Mouse (Mus musculus): ENCODE data around the gene Eif2b4.

The Eif2b4 gene

GRCm38 (mm10) chr5:31162462-31162861 lies 30.8 kb downstream of the Eif2b4 start:
- no peak for TF ChIP-seq CTCF (conservative IDR thresholded peaks at IDR 0.05; ENCODE audit: low read length)
- TF ChIP-seq POU5F1 (IDR thresholded peaks at IDR 0.05; ENCODE audit: borderline replicate concordance, low read length): no peak
- no peak for TF ChIP-seq NANOG (IDR thresholded peaks at IDR 0.05; ENCODE audit: borderline replicate concordance, low read length)
- Histone ChIP-seq H3K36me3 (ENCODE audit: insufficient read depth, low read length) (peaks cover 100% of the 10 kb centered on the region), H3K4me1 (replicated peaks; ENCODE audit: low read depth, low read length) (peaks cover 14% of the 10 kb centered on the region; the same call in 1 of the 2 replicates), H3K4me3 (replicated peaks; ENCODE audit: low read length) (no peak overlapping the region), H3K27me3 (ENCODE audit: insufficient read depth, low read length) (no peaks in the 10 kb centered on the region), H3K9me3 (ENCODE audit: low read length) (no peaks in the 10 kb centered on the region)

- Histone ChIP-seq H3K4me1 (replicated peaks; ENCODE audit: low read depth, low read length) (peaks cover 46% of the 10 kb centered on the region), H3K9me3 (ENCODE audit: low read length) (no peaks in the 10 kb centered on the region), H3K36me3 (ENCODE audit: insufficient read depth, low read length) (peaks cover 69% of the 10 kb centered on the region), H3K27me3 (ENCODE audit: insufficient read depth, low read length) (no peaks in the 10 kb centered on the region), H3K4me3 (replicated peaks; ENCODE audit: low read length) (peak within 1 kb of the TSS; percentile 82)
- TF ChIP-seq NANOG (IDR thresholded peaks at IDR 0.05; ENCODE audit: borderline replicate concordance, low read length): no peak
Measured at GRCm38 (mm10) chr5:31154152-31154553, 39.1 kb downstream of the Eif2b4 start, which contains the start of gene Mpv17. Gene Mpv17 (minus strand): TSS chr5:31154251.

GRCm38 (mm10) chr5:31153516-31154151 lies 39.6 kb downstream of the Eif2b4 start:
- TF ChIP-seq CTCF (conservative IDR thresholded peaks at IDR 0.05; ENCODE audit: low read length) (no peak), NANOG (IDR thresholded peaks at IDR 0.05; ENCODE audit: borderline replicate concordance, low read length) (no peak), POU5F1 (IDR thresholded peaks at IDR 0.05; ENCODE audit: borderline replicate concordance, low read length) (no peak)
- Histone ChIP-seq H3K9me3 (ENCODE audit: low read length) (no peaks in the 10 kb centered on the region), H3K36me3 (ENCODE audit: insufficient read depth, low read length) (peaks cover 67% of the 10 kb centered on the region), H3K4me1 (replicated peaks; ENCODE audit: low read depth, low read length) (peaks cover 46% of the 10 kb centered on the region), H3K4me3 (replicated peaks; ENCODE audit: low read length) (peak overlapping the region; percentile 82), H3K27me3 (ENCODE audit: insufficient read depth, low read length) (no peaks in the 10 kb centered on the region)

GRCm38 (mm10) chr5:31151746-31152145 lies 41.5 kb downstream of the Eif2b4 start:
- peaks cover 66% of the 10 kb centered on the region for H3K36me3 ChIP-seq (ENCODE audit: insufficient read depth, low read length)
- TF ChIP-seq NANOG (IDR thresholded peaks at IDR 0.05; ENCODE audit: borderline replicate concordance, low read length) (no peak), POU5F1 (IDR thresholded peaks at IDR 0.05; ENCODE audit: borderline replicate concordance, low read length) (no peak), CTCF (conservative IDR thresholded peaks at IDR 0.05; ENCODE audit: low read length) (no peak)
- peaks cover 46% of the 10 kb centered on the region for H3K4me1 ChIP-seq (replicated peaks; ENCODE audit: low read depth, low read length)
- no peaks in the 10 kb centered on the region for H3K9me3 ChIP-seq (ENCODE audit: low read length)
- H3K27me3 ChIP-seq (ENCODE audit: insufficient read depth, low read length): no peaks in the 10 kb centered on the region
- H3K4me3 ChIP-seq (replicated peaks; ENCODE audit: low read length): no peak overlapping the region

- H3K27me3 ChIP-seq (ENCODE audit: insufficient read depth, low read length): no peaks in the 10 kb centered on the region
- H3K36me3 ChIP-seq (ENCODE audit: insufficient read depth, low read length): peaks cover 63% of the 10 kb centered on the region
- TF ChIP-seq NANOG (IDR thresholded peaks at IDR 0.05; ENCODE audit: borderline replicate concordance, low read length) (no peak), CTCF (conservative IDR thresholded peaks at IDR 0.05; ENCODE audit: low read length) (no peak)
- H3K9me3 ChIP-seq (ENCODE audit: low read length): no peaks in the 10 kb centered on the region
- H3K4me3 ChIP-seq (replicated peaks; ENCODE audit: low read length): no peak overlapping the region
- peaks cover 48% of the 10 kb centered on the region for H3K4me1 ChIP-seq (replicated peaks; ENCODE audit: low read depth, low read length)
Measured at GRCm38 (mm10) chr5:31149781-31150180, 43.4 kb downstream of the Eif2b4 start.

GRCm38 (mm10) chr5:31138968-31139425 lies 54.2 kb downstream of the Eif2b4 start:
- Histone ChIP-seq H3K4me1 (replicated peaks; ENCODE audit: low read depth, low read length) (peaks cover 34% of the 10 kb centered on the region), H3K27me3 (ENCODE audit: insufficient read depth, low read length) (peaks cover 57% of the 10 kb centered on the region), H3K4me3 (replicated peaks; ENCODE audit: low read length) (peak overlapping the region; percentile 81), H3K9me3 (ENCODE audit: low read length) (no peaks in the 10 kb centered on the region), H3K36me3 (ENCODE audit: insufficient read depth, low read length) (peaks cover 13% of the 10 kb centered on the region)
- no peak for TF ChIP-seq CTCF (conservative IDR thresholded peaks at IDR 0.05; ENCODE audit: low read length)
- no peak for TF ChIP-seq POU5F1 (IDR thresholded peaks at IDR 0.05; ENCODE audit: borderline replicate concordance, low read length)
- no peak for TF ChIP-seq NANOG (IDR thresholded peaks at IDR 0.05; ENCODE audit: borderline replicate concordance, low read length)

- peak within 1 kb of the TSS; percentile 81 for H3K4me3 ChIP-seq (replicated peaks; ENCODE audit: low read length)
- peaks cover 10% of the 10 kb centered on the region for H3K36me3 ChIP-seq (ENCODE audit: insufficient read depth, low read length)
- TF ChIP-seq NANOG (IDR thresholded peaks at IDR 0.05; ENCODE audit: borderline replicate concordance, low read length) (no peak), CTCF (conservative IDR thresholded peaks at IDR 0.05; ENCODE audit: low read length) (no peak), POU5F1 (IDR thresholded peaks at IDR 0.05; ENCODE audit: borderline replicate concordance, low read length) (no peak)
- no peaks in the 10 kb centered on the region for H3K9me3 ChIP-seq (ENCODE audit: low read length)
- H3K4me1 ChIP-seq (replicated peaks; ENCODE audit: low read depth, low read length): peaks cover 34% of the 10 kb centered on the region
- peaks cover 61% of the 10 kb centered on the region for H3K27me3 ChIP-seq (ENCODE audit: insufficient read depth, low read length)
Measured at GRCm38 (mm10) chr5:31138241-31138967, 54.8 kb downstream of the Eif2b4 start, which contains the start of gene Ucn. Gene Ucn (minus strand): TSS chr5:31138829.

GRCm38 (mm10) chr5:31137658-31138057 lies 55.6 kb downstream of the Eif2b4 start:
- Histone ChIP-seq H3K4me1 (replicated peaks; ENCODE audit: low read depth, low read length) (peaks cover 34% of the 10 kb centered on the region), H3K9me3 (ENCODE audit: low read length) (no peaks in the 10 kb centered on the region), H3K27me3 (ENCODE audit: insufficient read depth, low read length) (peaks cover 61% of the 10 kb centered on the region), H3K36me3 (ENCODE audit: insufficient read depth, low read length) (peaks cover 8% of the 10 kb centered on the region), H3K4me3 (replicated peaks; ENCODE audit: low read length) (peak overlapping the region; percentile 81)
- TF ChIP-seq POU5F1 (IDR thresholded peaks at IDR 0.05; ENCODE audit: borderline replicate concordance, low read length) (no peak), NANOG (IDR thresholded peaks at IDR 0.05; ENCODE audit: borderline replicate concordance, low read length) (no peak), CTCF (conservative IDR thresholded peaks at IDR 0.05; ENCODE audit: low read length) (no peak)
